Mouse (Mus musculus): ENCODE results near the gene Orc5. TPM values are rescaled to one million over a fixed set of nuclear protein-coding genes. Genes with fewer than 3 reads are reported as not detected.

Orc5 gene
- total RNA-seq, 2 experiments from 2014 or later = 6.6 to 7.7 TPM

DNA sequence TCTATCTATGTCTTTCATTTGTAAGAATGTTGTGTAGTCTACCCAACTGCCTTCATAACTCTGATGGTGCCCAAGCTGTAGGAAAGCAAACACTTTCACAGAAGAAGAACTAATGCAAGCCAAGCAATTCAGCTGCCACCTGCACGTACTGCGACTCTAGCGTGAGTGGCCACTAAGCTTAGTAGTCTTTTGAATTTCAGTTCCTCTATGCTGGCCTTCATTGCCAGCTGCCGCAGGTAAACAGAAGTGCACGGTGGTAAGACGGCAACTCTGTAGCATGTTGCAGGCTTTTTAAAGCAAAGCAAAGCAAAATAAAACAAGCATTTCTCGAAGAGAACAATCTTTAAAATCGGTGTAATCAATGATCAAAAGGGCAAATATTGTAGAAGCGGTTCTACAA lies 97.8 kb downstream of the Orc5 start:
- intact Hi-C loops (cut with DNase I; ENCODE audit: low total_unique reads) = no loop called here
- no peak for DNase-seq

DNA sequence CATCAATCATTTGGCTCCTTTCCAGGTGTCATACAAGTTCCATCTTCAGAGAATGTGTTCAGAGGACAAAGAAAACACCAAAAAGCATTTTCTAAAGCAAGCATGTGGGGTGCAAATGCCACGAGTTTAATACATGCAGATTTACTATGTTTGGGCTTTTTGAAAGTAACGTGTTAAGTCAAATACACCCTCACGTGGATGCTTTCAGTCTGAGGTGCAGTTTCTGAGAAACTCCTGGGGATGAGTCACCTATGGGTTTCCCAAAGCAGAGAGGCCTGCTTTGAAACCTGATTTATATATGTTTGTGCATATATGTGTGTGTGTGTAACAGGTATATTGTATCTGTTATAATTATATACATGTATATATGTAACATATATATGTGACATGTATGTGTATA lies 98.5 kb downstream of the Orc5 start:
- intact Hi-C loops (cut with DNase I; ENCODE audit: low total_unique reads) = no loop called here

DNA sequence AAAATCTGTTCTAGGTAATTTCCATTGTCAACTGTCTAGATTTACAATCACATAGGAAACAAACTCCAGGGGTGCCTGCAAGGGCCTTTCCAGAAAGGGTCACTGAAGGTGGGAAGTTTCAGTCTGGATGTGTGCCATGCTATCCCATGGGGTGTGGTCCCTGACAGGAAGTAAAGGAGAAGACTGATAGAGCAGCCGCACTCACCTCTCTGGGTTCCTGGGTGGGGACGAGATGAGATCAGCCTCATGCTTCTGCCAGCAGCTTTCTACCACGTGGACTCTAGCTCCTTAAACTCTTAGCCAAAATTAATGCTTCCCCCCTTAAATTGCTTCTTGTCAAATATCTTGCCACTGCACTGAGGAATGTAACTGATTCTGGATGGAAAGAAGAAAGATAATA lies 100.7 kb downstream of the Orc5 start:
- intact Hi-C loops (cut with DNase I; ENCODE audit: low total_unique reads) = no loop called here
- DNase-seq = no peak

More for the DNA sequence above, 98.5 kb downstream of the Orc5 start:
- no peak for DNase-seq

Other genes starting within 250 kb of the Orc5 start
- 1 to 10 TPM; 2.0 to 5.1 TPM for gene Reln, start 205.7 kb downstream of the Orc5 start, total RNA-seq (2021)
- under 1 TPM in 1 of 2 experiments, not detected in 1; 0.09 TPM for gene Lhfpl3, start 195.6 kb upstream of the Orc5 start, total RNA-seq (2021)

All from gastrocnemius, postnatal 14 days (tissue).